Mouse (Mus musculus): ENCODE measurements around the gene Mtm1. TPM values are rescaled to one million over a fixed set of nuclear protein-coding genes. Genes with fewer than 3 reads are reported as not detected.

The Mtm1 gene
- polyA plus RNA-seq, 1 experiment from 2014 or later, result 5.4 TPM

- DNase-seq (ENCODE audit: low spot score), result no peak
- Histone ChIP-seq H3K36me3 (ENCODE audit: insufficient read depth, low read length) (no peaks in the 10 kb centered on the region), H3K27ac (0 out of 2 replicates have a peak overlapping the region, but pooled peaks have one; percentile 79), H3K4me3 (replicated peaks; ENCODE audit: low read depth, low read length) (peak overlapping the region; percentile 56), H3K9me3 (replicated peaks; ENCODE audit: low read length) (no peaks in the 10 kb centered on the region), H3K9ac (ENCODE audit: low read depth, low read length) (no peak overlapping the region), H3K4me2 (ENCODE audit: low read length) (peak overlapping the region; percentile 71), H3K4me1 (replicated peaks; ENCODE audit: insufficient read depth, low read length) (no peaks in the 10 kb centered on the region), H3K27me3 (ENCODE audit: insufficient read depth, low read length) (no peaks in the 10 kb centered on the region)
- WGBS, result 68% methylated on average over 5 of the region's 5 CpGs
- no peak for ATAC-seq (replicated peaks; ENCODE audit: low FRiP score, low read depth)
- no peak for TF ChIP-seq CTCF (IDR thresholded peaks at IDR 0.05; ENCODE audit: low read depth)
These were observed 153.5 kb downstream of the Mtm1 start for GRCm38 (mm10) chrX:71364062-71364461.

DNA sequence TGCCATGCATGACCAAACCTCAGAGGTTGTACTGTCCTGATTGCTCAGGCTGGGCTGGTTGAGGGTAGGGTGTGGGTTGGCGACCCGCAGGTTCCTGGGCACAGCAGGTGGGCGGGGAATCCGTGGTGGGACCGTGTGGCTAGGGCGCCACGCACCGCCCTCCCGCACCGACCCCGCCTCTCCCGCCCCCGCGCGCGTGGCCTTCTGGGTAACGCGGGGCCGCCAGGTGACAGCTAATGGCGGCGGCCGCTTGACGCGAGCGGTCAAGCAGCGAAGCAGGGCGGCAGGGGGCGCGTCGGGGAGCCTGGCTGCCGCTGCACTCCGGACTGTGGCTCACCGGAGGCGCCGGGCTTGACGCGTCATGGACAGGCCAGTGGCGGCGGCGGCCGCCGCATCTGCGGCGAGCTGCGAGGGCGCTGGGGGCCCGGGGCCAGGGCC lies 154.0 kb downstream of the Mtm1 start, which contains the start of gene Mtmr1:
Gene Mtmr1, plus strand, starts transcription at position 207 of the 438 bp plus-strand sequence.
- Histone ChIP-seq H3K27ac (peak within 1 kb of the TSS; percentile 79), H3K9me3 (replicated peaks; ENCODE audit: low read length) (no peaks in the 10 kb centered on the region), H3K36me3 (ENCODE audit: insufficient read depth, low read length) (no peaks in the 10 kb centered on the region), H3K9ac (ENCODE audit: low read depth, low read length) (peak within 1 kb of the TSS; percentile 73), H3K27me3 (ENCODE audit: insufficient read depth, low read length) (no peaks in the 10 kb centered on the region), H3K4me3 (replicated peaks; ENCODE audit: low read depth, low read length) (peak within 1 kb of the TSS; percentile 56), H3K4me1 (replicated peaks; ENCODE audit: insufficient read depth, low read length) (no peaks in the 10 kb centered on the region), H3K4me2 (ENCODE audit: low read length) (peak within 1 kb of the TSS; percentile 71)
- TF ChIP-seq CTCF (IDR thresholded peaks at IDR 0.05; ENCODE audit: low read depth), result peak; percentile 39; the same call in 1 of the 2 replicates
- DNase-seq (ENCODE audit: low spot score) (peak; percentile 69), ATAC-seq (replicated peaks; ENCODE audit: low FRiP score, low read depth) (peak; percentile 93)
- 26% methylated on average over 47 of the region's 47 CpGs for WGBS

DNA sequence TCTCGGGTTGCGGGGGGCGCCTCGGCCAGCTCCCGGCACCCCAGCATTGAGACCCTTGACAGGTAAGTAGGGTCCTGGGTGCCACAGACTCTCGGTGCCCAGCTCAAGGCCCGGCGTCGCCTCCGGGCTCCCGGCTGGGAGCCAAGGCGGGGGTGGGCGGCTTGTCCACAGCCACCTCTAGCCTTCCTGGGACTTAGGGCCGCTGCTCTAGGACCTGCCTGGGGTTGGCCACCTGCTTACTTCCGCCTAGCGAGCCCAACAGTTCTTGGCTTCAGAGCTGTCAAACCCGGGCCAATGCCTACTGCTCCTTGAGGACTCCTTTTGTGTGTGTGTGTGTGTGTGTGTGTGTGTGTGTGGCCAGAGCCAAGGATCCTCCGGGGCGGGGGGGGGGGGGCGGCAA lies 154.4 kb downstream of the Mtm1 start:
- ATAC-seq (replicated peaks; ENCODE audit: low FRiP score, low read depth) (peak; percentile 77), DNase-seq (ENCODE audit: low spot score) (peak; percentile 21)
- no peak for TF ChIP-seq CTCF (IDR thresholded peaks at IDR 0.05; ENCODE audit: low read depth)
- no peaks in the 10 kb centered on the region for H3K27me3 ChIP-seq (ENCODE audit: insufficient read depth, low read length)
- H3K9ac ChIP-seq (ENCODE audit: low read depth, low read length), result peak overlapping the region; percentile 73
- peak overlapping the region; percentile 79 for H3K27ac ChIP-seq
- no peaks in the 10 kb centered on the region for H3K4me1 ChIP-seq (replicated peaks; ENCODE audit: insufficient read depth, low read length)
- H3K9me3 ChIP-seq (replicated peaks; ENCODE audit: low read length), result no peaks in the 10 kb centered on the region
- peak overlapping the region; percentile 56 for H3K4me3 ChIP-seq (replicated peaks; ENCODE audit: low read depth, low read length)
- WGBS, result 28% methylated on average over 20 of the region's 20 CpGs
- H3K36me3 ChIP-seq (ENCODE audit: insufficient read depth, low read length), result no peaks in the 10 kb centered on the region
- peak overlapping the region; percentile 71 for H3K4me2 ChIP-seq (ENCODE audit: low read length)

Other genes starting within 250 kb of the Mtm1 start
- 3.0 and 3.3 TPM in 2 replicates for gene Mamld1, start 160.5 kb upstream of the Mtm1 start, polyA plus RNA-seq (2015; fragmentation: Nextera tagmentation; extraction: Ambion mirVana)
- gene Mtmr1, start 154.0 kb downstream of the Mtm1 start, polyA plus RNA-seq (2015; fragmentation: Nextera tagmentation; extraction: Ambion mirVana), result 8.2 and 8.7 TPM in 2 replicates